Mouse (Mus musculus) MEL (cell line): ENCODE measurements around the gene Angpt4. TPM values are rescaled to one million over a fixed set of nuclear protein-coding genes. Genes with fewer than 3 reads are reported as not detected.

Experiments used
- DNase-seq: peaks from one replicate; pipeline ENCODE4 v3.0.0; 2011; ENCODE audit warnings: low read depth, low spot score
- H3K27ac ChIP-seq: 2 replicates; pipeline ENCODE4 v1.5.1; 2012; ENCODE audit warnings: low read depth, mild to moderate bottlenecking, control low read depth, low read length, moderate library complexity; ENCODE audit not compliant: control insufficient read depth
- H3K27me3 ChIP-seq, 2 experiments: fragments of 150-350 bp in 1 of 2; sonication (generic) in 1 of 2; 2 replicates each; pipeline ENCODE4 v1.6.1; 2012; ENCODE audit warnings: low read length in 2 of 2, mild to moderate bottlenecking in 2 of 2, improper control_type of control experiment in 1 of 2, moderate library complexity in 1 of 2; ENCODE audit not compliant: insufficient read depth in 2 of 2, control insufficient read depth in 1 of 2
- H3K36me3 ChIP-seq, 2 experiments: 2 replicates each; pipeline ENCODE4 v1.6.1; 2012 to 2014; ENCODE audit warnings: low read length in 2 of 2, improper control_type of control experiment in 1 of 2, inconsistent platforms in 1 of 2, mild to moderate bottlenecking in 1 of 2; ENCODE audit not compliant: insufficient read depth in 2 of 2, control insufficient read depth in 1 of 2
- H3K4me1 ChIP-seq, 2 experiments: fragments of 150-350 bp in 1 of 2; sonication (generic) in 1 of 2; 2 replicates each; pipeline ENCODE4 v1.6.1; 2012; ENCODE audit warnings: low read length in 2 of 2, improper control_type of control experiment in 1 of 2, mild to moderate bottlenecking in 1 of 2; ENCODE audit not compliant: insufficient read depth in 2 of 2, control insufficient read depth in 1 of 2
- H3K4me3 ChIP-seq, 2 experiments: fragments of 150-350 bp in 1 of 2; sonication (generic) in 1 of 2; 2 replicates each; pipeline ENCODE4 v1.5.1; 2012; ENCODE audit warnings: low read depth in 2 of 2, low read length in 2 of 2, mild to moderate bottlenecking in 2 of 2, moderate library complexity in 2 of 2, control low read depth in 1 of 2, improper control_type of control experiment in 1 of 2; ENCODE audit not compliant: control insufficient read depth in 1 of 2, insufficient read depth in 1 of 2
- H3K79me2 ChIP-seq: 2 replicates; pipeline ENCODE4 v1.6.1; 2012; ENCODE audit warnings: mild to moderate bottlenecking, low read length, moderate library complexity; ENCODE audit not compliant: control insufficient read depth, poor library complexity, insufficient read depth
- H3K9ac ChIP-seq: 2 replicates; pipeline ENCODE4 v1.6.1; 2012; ENCODE audit warnings: low read depth, mild to moderate bottlenecking, control low read depth, low read length, moderate library complexity; ENCODE audit not compliant: control insufficient read depth, poor library complexity, severe bottlenecking
- H3K9me3 ChIP-seq: fragments of 150-350 bp; sonication (generic); replicated peaks from 2 replicates; pipeline ENCODE4 v1.6.1; 2012; ENCODE audit warnings: mild to moderate bottlenecking, low read length, improper control_type of control experiment, moderate library complexity; ENCODE audit not compliant: insufficient read depth
- BHLHE40 ChIP-seq: IDR thresholded peaks from 2 replicates; pipeline ENCODE4 v1.6.1; 2012; ENCODE audit warnings: low read depth, mild to moderate bottlenecking, inconsistent platforms, low read length, improper control_type of control experiment, borderline replicate concordance
- CHD1 ChIP-seq: IDR thresholded peaks from 2 replicates; pipeline ENCODE4 v1.6.1; 2012; ENCODE audit warnings: low read depth, mild to moderate bottlenecking, inconsistent platforms, low read length, improper control_type of control experiment
- CTCF ChIP-seq, 3 experiments: IDR thresholded peaks in 2 of 3; conservative IDR thresholded peaks in 1 of 3; 2 replicates each; pipeline ENCODE4 v1.5.1; 2011 to 2012; ENCODE audit warnings: low read length in 3 of 3, low read depth in 2 of 3, mild to moderate bottlenecking in 2 of 3, improper control_type of control experiment in 1 of 3, inconsistent platforms in 1 of 3, mixed read lengths in 1 of 3, moderate library complexity in 1 of 3; ENCODE audit not compliant: control insufficient read depth in 1 of 3, insufficient read depth in 1 of 3, poor library complexity in 1 of 3, severe bottlenecking in 1 of 3
- E2F4 ChIP-seq: IDR thresholded peaks from 2 replicates; pipeline ENCODE4 v1.6.1; 2011; ENCODE audit warnings: low read depth, low read length, improper control_type of control experiment, borderline replicate concordance
- GABPA ChIP-seq: IDR thresholded peaks from 2 replicates; pipeline ENCODE4 v1.6.1; 2012; ENCODE audit warnings: low read depth, mild to moderate bottlenecking, inconsistent platforms, low read length, improper control_type of control experiment, moderate library complexity
- KAT2A ChIP-seq: conservative IDR thresholded peaks from 2 replicates; pipeline ENCODE4 v1.6.1; 2012; ENCODE audit warnings: low read depth, low read length, improper control_type of control experiment, inconsistent platforms
- MAFK ChIP-seq: IDR thresholded peaks from 2 replicates; pipeline ENCODE4 v1.6.1; 2011; ENCODE audit warnings: low read depth, mild to moderate bottlenecking, low read length, improper control_type of control experiment, borderline replicate concordance
- MXI1 ChIP-seq: IDR thresholded peaks from 2 replicates; pipeline ENCODE4 v1.6.1; 2011; ENCODE audit warnings: mild to moderate bottlenecking, low read depth, low read length, improper control_type of control experiment
- POLR2AphosphoS2 ChIP-seq: IDR thresholded peaks from 2 replicates; pipeline ENCODE4 v1.6.1; 2011; ENCODE audit warnings: low read length, improper control_type of control experiment
- RCOR1 ChIP-seq: IDR thresholded peaks from 2 replicates; pipeline ENCODE4 v1.6.1; 2012; ENCODE audit warnings: low read depth, mild to moderate bottlenecking, inconsistent platforms, low read length, improper control_type of control experiment
- SIN3A ChIP-seq: IDR thresholded peaks from 2 replicates; pipeline ENCODE4 v1.6.1; 2012; ENCODE audit warnings: low read length, improper control_type of control experiment, inconsistent platforms
- SMC3 ChIP-seq: IDR thresholded peaks from 2 replicates; pipeline ENCODE4 v1.6.1; 2011; ENCODE audit warnings: low read depth, low read length, improper control_type of control experiment
- TAL1 ChIP-seq: IDR thresholded peaks from 2 replicates; pipeline ENCODE4 v1.6.1; 2012; ENCODE audit warnings: mild to moderate bottlenecking, inconsistent platforms, low read length, moderate library complexity, mixed read lengths
- TCF12 ChIP-seq: IDR thresholded peaks from 2 replicates; pipeline ENCODE4 v1.6.1; 2014; ENCODE audit warnings: low read depth, mild to moderate bottlenecking, inconsistent platforms, low read length, improper control_type of control experiment, moderate library complexity
- USF2 ChIP-seq, 2 experiments: IDR thresholded peaks; 2 replicates each; pipeline ENCODE4 v1.6.1; 2011 to 2012; ENCODE audit warnings: improper control_type of control experiment in 2 of 2, low read length in 2 of 2, borderline replicate concordance in 1 of 2, inconsistent platforms in 1 of 2, low read depth in 1 of 2, mild to moderate bottlenecking in 1 of 2; ENCODE audit not compliant: insufficient read depth in 1 of 2
- ZC3H11A ChIP-seq: IDR thresholded peaks from 2 replicates; pipeline ENCODE4 v1.6.1; 2012; ENCODE audit warnings: low read depth, mild to moderate bottlenecking, inconsistent platforms, low read length, improper control_type of control experiment
- ZKSCAN1 ChIP-seq: IDR thresholded peaks from 2 replicates; pipeline ENCODE4 v1.6.1; 2012; ENCODE audit warnings: low read depth, mild to moderate bottlenecking, inconsistent platforms, low read length, improper control_type of control experiment, moderate library complexity
- ZNF384 ChIP-seq: IDR thresholded peaks from 2 replicates; pipeline ENCODE4 v1.6.1; 2012; ENCODE audit warnings: low read depth, mild to moderate bottlenecking, inconsistent platforms, low read length, improper control_type of control experiment
- polyA plus RNA-seq, 2 experiments: library from polyadenylated mRNA; stranded (reverse) in 1 of 2; unstranded in 1 of 2; fragments of >175 nt in 1 of 2; fragments of >200 nt in 1 of 2; gene quantifications; 2 replicates each; pipeline versions ENCODE4 v1.2.1 to v1.2.4; 2012; ENCODE audit warnings: low replicate concordance in 2 of 2, low read depth in 1 of 2; ENCODE audit not compliant: insufficient read length in 2 of 2, insufficient read depth in 1 of 2, missing spikeins in 1 of 2
- total RNA-seq: library from RNA; depleted of rRNA; stranded (reverse); fragments of 300-350 nt; gene quantifications from 2 replicates; pipeline ENCODE4 v1.2.3, GENCODE M21; 2012

The Angpt4 gene
- total and polyA plus RNA-seq, 3 experiments = not detected

- H3K36me3 ChIP-seq = no peaks in the 10 kb centered on the region
- H3K27ac ChIP-seq = no peak overlapping the region
- H3K9me3 ChIP-seq = no peaks in the 10 kb centered on the region
- no peaks in the 10 kb centered on the region for H3K4me1 ChIP-seq
- TF ChIP-seq POLR2AphosphoS2 = no peak
- TF ChIP-seq MAFK = no peak
- no peak for TF ChIP-seq CHD1
- TF ChIP-seq SIN3A = no peak
- no peak for TF ChIP-seq SMC3
- TF ChIP-seq CTCF (IDR thresholded peaks at IDR 0.05 in 2 of 3, conservative IDR thresholded peaks at IDR 0.05 in 1 of 3; ENCODE audit: control insufficient read depth in 1 of 3, insufficient read depth in 1 of 3, low read depth in 2 of 3, low read length in 3 of 3, poor library complexity in 1 of 3, severe bottlenecking in 1 of 3) = no peak
- TF ChIP-seq GABPA = no peak
- no peak for TF ChIP-seq TCF12
- no peak for TF ChIP-seq ZC3H11A
- no peak for TF ChIP-seq E2F4
- TF ChIP-seq USF2 (IDR thresholded peaks at IDR 0.05; ENCODE audit: borderline replicate concordance in 1 of 2, insufficient read depth in 1 of 2, low read depth in 1 of 2, low read length in 2 of 2) = no peak
- TF ChIP-seq TAL1 = no peak
- TF ChIP-seq ZKSCAN1 = no peak
- no peak for TF ChIP-seq BHLHE40
- TF ChIP-seq RCOR1 = no peak
- no peak for TF ChIP-seq MXI1
- no peak for DNase-seq
- no peaks in the 10 kb centered on the region for H3K27me3 ChIP-seq
- H3K9ac ChIP-seq = no peak overlapping the region
- H3K79me2 ChIP-seq = no peaks in the 10 kb centered on the region
- H3K4me3 ChIP-seq = no peak overlapping the region
These were observed 50.5 kb downstream of the Angpt4 start for GRCm38 (mm10) chr2:151961284-151962196.

GRCm38 (mm10) chr2:151962474-151962873 lies 51.5 kb downstream of the Angpt4 start:
- Histone ChIP-seq H3K27me3 (no peaks in the 10 kb centered on the region), H3K4me1 (no peaks in the 10 kb centered on the region), H3K36me3 (no peaks in the 10 kb centered on the region), H3K9me3 (no peaks in the 10 kb centered on the region), H3K4me3 (no peak overlapping the region), H3K9ac (no peak overlapping the region), H3K27ac (no peak overlapping the region), H3K79me2 (no peaks in the 10 kb centered on the region)
- no peak for TF ChIP-seq KAT2A
- TF ChIP-seq GABPA = no peak
- no peak for TF ChIP-seq SIN3A
- TF ChIP-seq E2F4 = no peak
- no peak for TF ChIP-seq ZNF384
- no peak for DNase-seq
